Mouse (Mus musculus) midbrain, embryonic 14.5 days (tissue): ENCODE data around the gene Osgep. TPM values are rescaled to one million over a fixed set of nuclear protein-coding genes. Genes with fewer than 3 reads are reported as not detected.
"Not testable (repeated sequence)": the region's sequence is repeated elsewhere in the genome, so short reads cannot be mapped to it uniquely, and the experiment has no call there.

Source experiments
- ATAC-seq: fragments of 200-750 bp; cut with Nextera tagmentation; 2 replicates; pipeline ENCODE4 v1.8.0; 2017; ENCODE audit warnings: moderate number of reproducible peaks, moderate library complexity; ENCODE audit not compliant: low FRiP score, low TSS enrichment
- DNase-seq: peaks from one replicate; pipeline ENCODE4 v3.0.0-alpha.2; 2015
- H3K27ac ChIP-seq: fragments of 300-500 bp; sonication (generic); replicated peaks from 2 replicates; pipeline ENCODE4 v1.5.1; 2014; ENCODE audit warnings: mild to moderate bottlenecking, low read depth, low read length, moderate library complexity
- H3K27me3 ChIP-seq: fragments of 300-500 bp; sonication (generic); 2 replicates; pipeline ENCODE4 v1.6.1; 2014; ENCODE audit warnings: low read length, control low read depth, mixed read lengths; ENCODE audit not compliant: control insufficient read depth, insufficient read depth
- H3K36me3 ChIP-seq: fragments of 300-500 bp; sonication (generic); 2 replicates; pipeline ENCODE4 v1.6.1; 2014; ENCODE audit warnings: low read length, control low read depth; ENCODE audit not compliant: control insufficient read depth, insufficient read depth
- H3K4me1 ChIP-seq: fragments of 300-500 bp; sonication (generic); 2 replicates; pipeline ENCODE4 v1.6.1; 2014; ENCODE audit warnings: mild to moderate bottlenecking, antibody characterized with exemption, low read length, control low read depth; ENCODE audit not compliant: control insufficient read depth, insufficient read depth
- H3K4me2 ChIP-seq: fragments of 300-500 bp; sonication (generic); 2 replicates; pipeline ENCODE4 v1.6.1; 2014; ENCODE audit warnings: mild to moderate bottlenecking, low read length, moderate library complexity
- H3K4me3 ChIP-seq: fragments of 300-500 bp; sonication (generic); replicated peaks from 2 replicates; pipeline ENCODE4 v1.5.1; 2014; ENCODE audit warnings: low read depth, low read length
- H3K9ac ChIP-seq: fragments of 300-500 bp; sonication (generic); replicated peaks from 2 replicates; pipeline ENCODE4 v1.6.1; 2014; ENCODE audit warnings: mild to moderate bottlenecking, low read length, moderate library complexity
- H3K9me3 ChIP-seq: fragments of 300-500 bp; sonication (generic); 2 replicates; pipeline ENCODE4 v1.6.1; 2016; ENCODE audit warnings: low read length, control low read depth, mixed read lengths; ENCODE audit not compliant: control insufficient read depth
- WGBS: fragments of 180-500 bp; shearing (Covaris S2); extraction: QIAGEN DNeasy Blood & Tissue Kit; methylation state at CpG from one replicate; pipeline ENCODE4 v1.1.7; 2014; 5-methylcytosine and 5-hydroxymethylcytosine counted together
- polyA plus RNA-seq: library from polyadenylated mRNA; unstranded; fragments of >200 nt; fragmentation: Nextera tagmentation; extraction: Ambion mirVana; gene quantifications from 2 replicates; pipeline ENCODE4 v1.2.1, GENCODE M21; 2014

The Osgep gene
- polyA plus RNA-seq, 1 experiment from 2014 or later = 116 TPM

GRCm38 (mm10) chr14:50927366-50927765, 2.7 kb upstream of the Osgep start:
- WGBS = 66% methylated on average over 3 of the region's 3 CpGs
- H3K9ac ChIP-seq = no peak overlapping the region

GRCm38 (mm10) chr14:50925111-50925920, 623 bp upstream of the Osgep start:
- Histone ChIP-seq H3K27ac (peak overlapping the region; percentile 90), H3K9ac (peak overlapping the region; percentile 89), H3K4me1 (peaks cover 22% of the 10 kb centered on the region), H3K4me3 (peak overlapping the region; percentile 87), H3K9me3 (no peaks in the 10 kb centered on the region), H3K4me2 (peak overlapping the region; percentile 84), H3K27me3 (no peaks in the 10 kb centered on the region), H3K36me3 (peaks cover 38% of the 10 kb centered on the region)
- under 1% methylated on average over 38 of the region's 38 CpGs for WGBS
- ATAC-seq (no peak; the same call in 1 of the 2 replicates), DNase-seq (peak; percentile 59)

More at GRCm38 (mm10) chr14:50927366-50927765, 2.7 kb upstream of the Osgep start:
- H3K9me3 ChIP-seq = no peaks in the 10 kb centered on the region
- H3K4me2 ChIP-seq = no peak overlapping the region
- no peak for ATAC-seq
- no peaks in the 10 kb centered on the region for H3K27me3 ChIP-seq
- peaks cover 28% of the 10 kb centered on the region for H3K4me1 ChIP-seq
- H3K27ac ChIP-seq = no peak overlapping the region
- H3K36me3 ChIP-seq = peaks cover 34% of the 10 kb centered on the region
- no peak for DNase-seq
- no peak overlapping the region for H3K4me3 ChIP-seq

DNA sequence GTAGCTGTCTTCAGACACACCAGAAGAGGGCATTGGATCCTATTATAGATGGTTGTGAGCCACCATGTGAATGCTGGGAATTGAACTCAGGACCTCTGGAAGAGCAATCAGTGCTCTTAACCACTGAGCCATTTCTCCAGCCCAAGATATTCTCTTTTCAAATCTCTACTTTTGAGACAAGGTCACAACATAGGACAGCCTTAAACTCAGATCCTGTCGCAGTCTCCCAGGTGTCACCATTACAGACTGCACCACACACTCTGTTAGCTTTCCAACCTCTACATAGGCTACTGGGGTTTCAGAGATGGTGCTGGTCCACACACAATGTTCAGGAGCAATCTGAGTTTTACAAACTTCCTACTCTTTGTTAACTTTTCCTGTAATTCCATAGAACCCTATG, 1.3 kb downstream of the Osgep start:
- not testable (repeated sequence) for ATAC-seq, H3K9ac ChIP-seq, H3K27ac ChIP-seq, H3K9me3 ChIP-seq, DNase-seq, H3K27me3 ChIP-seq
- Histone ChIP-seq H3K4me2 (peak overlapping the region; percentile 62), H3K4me1 (peaks cover 14% of the 10 kb centered on the region), H3K36me3 (peaks cover 40% of the 10 kb centered on the region), H3K4me3 (peak overlapping the region; percentile 87)
- 82% methylated on average over 1 of the region's 1 CpGs for WGBS

GRCm38 (mm10) chr14:50911356-50911755, 13.3 kb downstream of the Osgep start:
- Histone ChIP-seq H3K36me3 (peaks cover 48% of the 10 kb centered on the region), H3K4me3 (no peak overlapping the region), H3K9ac (no peak overlapping the region), H3K4me1 (no peaks in the 10 kb centered on the region), H3K4me2 (no peak overlapping the region), H3K27me3 (no peaks in the 10 kb centered on the region), H3K9me3 (no peaks in the 10 kb centered on the region), H3K27ac (no peak overlapping the region)
- ATAC-seq = no peak
- no peak for DNase-seq
- WGBS = 69% methylated on average over 3 of the region's 3 CpGs

GRCm38 (mm10) chr14:50908126-50908525, 16.6 kb downstream of the Osgep start:
- Histone ChIP-seq H3K9ac (no peak overlapping the region), H3K27ac (no peak overlapping the region), H3K9me3 (no peaks in the 10 kb centered on the region), H3K27me3 (no peaks in the 10 kb centered on the region), H3K4me2 (no peak overlapping the region), H3K36me3 (peaks cover 18% of the 10 kb centered on the region), H3K4me1 (no peaks in the 10 kb centered on the region; the same call in 1 of the 2 replicates), H3K4me3 (no peak overlapping the region)
- ATAC-seq = no peak
- DNase-seq = no peak
- whole genome bisulfite sequencing = 91% methylated on average over 4 of the region's 4 CpGs

DNA sequence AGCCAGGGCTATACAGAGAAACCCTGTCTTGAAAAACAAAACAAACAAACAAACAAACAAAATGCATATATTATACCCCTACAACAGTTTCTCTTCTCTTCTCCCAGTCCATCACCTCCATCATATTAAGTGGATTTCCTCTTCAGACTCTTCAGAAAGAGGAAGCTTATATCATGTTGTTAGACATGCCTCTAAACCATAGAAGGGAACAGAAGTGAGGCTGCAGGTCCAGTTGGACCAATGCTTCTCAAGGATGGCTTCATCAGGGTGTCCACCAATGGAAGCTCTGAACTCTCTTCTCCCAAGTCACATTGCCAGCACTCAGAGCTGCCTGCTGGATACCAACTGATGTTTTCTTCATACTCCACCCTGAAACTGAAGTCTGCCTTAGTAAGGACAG, 19.4 kb downstream of the Osgep start:
- H3K9me3 ChIP-seq, H3K36me3 ChIP-seq, H3K4me2 ChIP-seq, H3K27me3 ChIP-seq, H3K27ac ChIP-seq, ATAC-seq, DNase-seq, H3K9ac ChIP-seq, H3K4me3 ChIP-seq, H3K4me1 ChIP-seq: not testable (repeated sequence)

DNA sequence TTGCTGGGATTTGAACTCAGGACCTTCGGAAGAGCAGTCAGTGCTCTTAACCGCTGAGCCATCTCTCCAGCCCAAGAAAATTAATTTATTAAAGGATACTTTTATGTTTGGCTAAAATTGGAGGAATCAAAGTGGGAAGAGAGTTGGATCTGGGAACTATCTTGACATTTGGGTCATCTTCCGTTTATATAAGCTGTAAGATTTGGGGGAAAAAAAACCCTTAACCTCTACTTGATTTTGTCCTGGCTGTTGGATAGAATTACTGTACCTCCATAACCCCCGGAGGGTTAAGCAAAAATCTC, 19.9 kb downstream of the Osgep start:
- WGBS = 85% methylated on average over 4 of the region's 4 CpGs

DNA sequence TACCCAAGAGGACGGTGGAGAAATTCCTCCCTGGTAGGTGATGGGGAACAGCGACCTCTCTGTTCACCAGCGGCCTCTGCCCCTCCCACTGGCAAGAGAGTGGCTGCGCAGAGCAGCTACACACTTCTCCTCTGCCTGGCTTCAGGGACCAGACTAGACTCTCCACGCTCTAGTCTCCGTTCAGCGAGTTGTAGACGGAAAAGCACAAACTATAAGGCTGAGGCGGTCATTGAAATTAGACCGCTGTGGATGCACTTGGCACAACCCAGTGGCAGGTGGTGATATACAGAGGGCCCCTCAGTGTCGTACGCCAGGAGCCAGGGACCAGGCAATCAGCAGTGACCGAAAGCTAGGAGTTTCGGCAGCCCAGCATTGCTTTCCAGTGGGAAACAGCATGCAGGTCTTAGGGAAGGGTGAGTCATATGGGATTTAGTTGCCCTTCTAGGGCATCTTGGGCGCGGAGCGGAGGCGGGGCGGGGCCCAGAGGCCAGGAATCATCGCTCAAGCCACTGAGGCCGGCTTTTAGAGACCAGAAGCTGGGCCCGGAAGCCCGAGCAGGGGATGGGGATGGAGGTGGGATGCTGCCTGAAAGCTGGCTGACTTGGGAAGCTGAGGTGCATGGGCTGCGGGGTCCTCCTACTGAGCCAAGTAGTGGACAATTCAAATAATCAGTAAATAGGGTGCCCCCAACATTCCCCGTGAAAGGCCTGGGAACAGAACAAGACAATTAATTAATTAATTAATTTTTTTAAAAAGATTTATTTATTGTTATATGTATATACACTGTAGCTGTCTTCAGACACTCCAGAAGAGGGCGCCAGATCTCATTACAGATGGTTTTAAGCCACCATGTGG, 20.5 kb downstream of the Osgep start:
- no peaks in the 10 kb centered on the region for H3K27me3 ChIP-seq
- H3K27ac ChIP-seq = peak overlapping the region; percentile 32; the same call in 1 of the 2 replicates
- WGBS = 3% methylated on average over 26 of the region's 26 CpGs
- peak overlapping the region; percentile 39 for H3K4me3 ChIP-seq
- peak; percentile 74 for DNase-seq
- no peaks in the 10 kb centered on the region for H3K36me3 ChIP-seq
- ATAC-seq = peak; percentile 66
- H3K9ac ChIP-seq = peak overlapping the region; percentile 54
- H3K4me1 ChIP-seq = no peaks in the 10 kb centered on the region; the same call in 1 of the 2 replicates
- H3K9me3 ChIP-seq = no peaks in the 10 kb centered on the region
- H3K4me2 ChIP-seq = peak overlapping the region; percentile 64

More for the DNA sequence above, 19.9 kb downstream of the Osgep start:
- no peak overlapping the region for H3K4me2 ChIP-seq
- no peaks in the 10 kb centered on the region for H3K27me3 ChIP-seq
- H3K27ac ChIP-seq = no peak overlapping the region
- ATAC-seq = no peak
- no peaks in the 10 kb centered on the region; the same call in 1 of the 2 replicates for H3K4me1 ChIP-seq
- no peak overlapping the region for H3K4me3 ChIP-seq
- no peaks in the 10 kb centered on the region for H3K36me3 ChIP-seq
- H3K9me3 ChIP-seq = no peaks in the 10 kb centered on the region
- no peak for DNase-seq
- H3K9ac ChIP-seq = no peak overlapping the region
